Mouse (Mus musculus) embryonic facial prominence, embryonic 14.5 days (tissue): ENCODE measurements around the gene Olfr368. TPM values are rescaled to one million over a fixed set of nuclear protein-coding genes. Genes with fewer than 3 reads are reported as not detected.

Experiments
- ATAC-seq: fragments of 200-750 bp; cut with Nextera tagmentation; 2 replicates; pipeline ENCODE4 v1.8.0; 2017; ENCODE audit warnings: low read depth, moderate number of reproducible peaks, moderate TSS enrichment
- DNase-seq: peaks from one replicate; pipeline ENCODE4 v3.0.0-alpha.2; 2015; ENCODE audit warnings: low spot score
- H3K27ac ChIP-seq: fragments of 300-500 bp; sonication (generic); replicated peaks from 2 replicates; pipeline ENCODE4 v1.5.1; 2014; ENCODE audit warnings: low read depth, mild to moderate bottlenecking, low read length, moderate library complexity
- H3K27me3 ChIP-seq: fragments of 300-500 bp; sonication (generic); replicated peaks from 2 replicates; pipeline ENCODE4 v1.6.1; 2014; ENCODE audit warnings: low read length; ENCODE audit not compliant: control insufficient read depth, insufficient read depth
- H3K36me3 ChIP-seq: fragments of 300-500 bp; sonication (generic); 2 replicates; pipeline ENCODE4 v1.6.1; 2014; ENCODE audit warnings: low read length, mixed read lengths; ENCODE audit not compliant: control insufficient read depth, insufficient read depth
- H3K4me1 ChIP-seq: fragments of 300-500 bp; sonication (generic); 2 replicates; pipeline ENCODE4 v1.6.1; 2014; ENCODE audit warnings: antibody characterized with exemption, low read length; ENCODE audit not compliant: control insufficient read depth, insufficient read depth
- H3K4me2 ChIP-seq: fragments of 300-500 bp; sonication (generic); 2 replicates; pipeline ENCODE4 v1.6.1; 2014; ENCODE audit warnings: low read depth, mild to moderate bottlenecking, low read length, moderate library complexity, mixed read lengths
- H3K4me3 ChIP-seq: fragments of 300-500 bp; sonication (generic); 2 replicates; pipeline ENCODE4 v1.5.1; 2014; ENCODE audit warnings: low read depth, mild to moderate bottlenecking, low read length
- H3K9ac ChIP-seq: fragments of 300-500 bp; sonication (generic); 2 replicates; pipeline ENCODE4 v1.6.1; 2014; ENCODE audit warnings: low read depth, mild to moderate bottlenecking, low read length, moderate library complexity, mixed read lengths
- H3K9me3 ChIP-seq: fragments of 300-500 bp; sonication (generic); 2 replicates; pipeline ENCODE4 v1.6.1; 2016; ENCODE audit warnings: low read length; ENCODE audit not compliant: control insufficient read depth
- WGBS: fragments of 180-500 bp; shearing (Covaris S2); extraction: QIAGEN DNeasy Blood & Tissue Kit; methylation state at CpG from one replicate; pipeline ENCODE4 v1.1.7; 2014; 5-methylcytosine and 5-hydroxymethylcytosine counted together
- polyA plus RNA-seq: library from polyadenylated mRNA; unstranded; fragments of >200 nt; fragmentation: Nextera tagmentation; extraction: Ambion mirVana; gene quantifications from 2 replicates; pipeline ENCODE4 v1.2.1, GENCODE M21; 2014

Olfr368 gene
- polyA plus RNA-seq, 1 experiment from 2014 or later: 0.29 TPM

GRCm38 (mm10) chr2:37376018-37376417 lies 49.7 kb downstream of the Olfr368 start:
- no peaks in the 10 kb centered on the region for H3K4me1 ChIP-seq
- no peak overlapping the region for H3K9ac ChIP-seq
- no peak overlapping the region for H3K27ac ChIP-seq
- WGBS: 86% methylated on average over 1 of the region's 1 CpGs
- peak; percentile 14 for DNase-seq
- no peak overlapping the region for H3K4me3 ChIP-seq
- no peak for ATAC-seq
- H3K9me3 ChIP-seq: no peaks in the 10 kb centered on the region
- no peaks in the 10 kb centered on the region for H3K27me3 ChIP-seq
- no peak overlapping the region for H3K4me2 ChIP-seq
- H3K36me3 ChIP-seq: peaks cover 58% of the 10 kb centered on the region

GRCm38 (mm10) chr2:37380189-37380588 lies 53.9 kb downstream of the Olfr368 start:
- Histone ChIP-seq H3K27ac (no peak overlapping the region), H3K9ac (no peak overlapping the region), H3K4me1 (no peaks in the 10 kb centered on the region), H3K4me3 (no peak overlapping the region), H3K36me3 (peaks cover 72% of the 10 kb centered on the region), H3K27me3 (no peaks in the 10 kb centered on the region), H3K4me2 (no peak overlapping the region), H3K9me3 (no peaks in the 10 kb centered on the region)
- 72% methylated on average over 2 of the region's 2 CpGs for WGBS
- ATAC-seq (no peak), DNase-seq (peak; percentile 54)

Other genes starting within 250 kb of the Olfr368 start
- gene Olfr361, start 237.2 kb upstream of the Olfr368 start, polyA plus RNA-seq: not detected in 2 replicates
- not detected in 2 replicates for gene Olfr362, start 208.6 kb upstream of the Olfr368 start, polyA plus RNA-seq
- gene Olfr364-ps1, start 187.2 kb upstream of the Olfr368 start, polyA plus RNA-seq: not detected in 2 replicates
- gene Olfr365, start 138.3 kb upstream of the Olfr368 start, polyA plus RNA-seq: not detected in 2 replicates
- gene Olfr366, start 114.9 kb upstream of the Olfr368 start, polyA plus RNA-seq: not detected in 2 replicates
- gene Pdcl, start 32.8 kb downstream of the Olfr368 start, polyA plus RNA-seq: 41.2 and 47.0 TPM in 2 replicates
- 15.2 and 15.6 TPM in 2 replicates for gene Rc3h2, start 96.4 kb downstream of the Olfr368 start, polyA plus RNA-seq
- gene Zbtb26, start 116.6 kb downstream of the Olfr368 start, polyA plus RNA-seq: 6.2 and 6.6 TPM in 2 replicates
- gene Zbtb6, start 116.7 kb downstream of the Olfr368 start, polyA plus RNA-seq: 4.1 and 4.8 TPM in 2 replicates
- 40.7 and 46.5 TPM in 2 replicates for gene Rabgap1, start 116.8 kb downstream of the Olfr368 start, polyA plus RNA-seq
- 1.3 and 1.6 TPM in 2 replicates for gene Gpr21, start 189.8 kb downstream of the Olfr368 start, polyA plus RNA-seq